In the genomic region with DNA sequence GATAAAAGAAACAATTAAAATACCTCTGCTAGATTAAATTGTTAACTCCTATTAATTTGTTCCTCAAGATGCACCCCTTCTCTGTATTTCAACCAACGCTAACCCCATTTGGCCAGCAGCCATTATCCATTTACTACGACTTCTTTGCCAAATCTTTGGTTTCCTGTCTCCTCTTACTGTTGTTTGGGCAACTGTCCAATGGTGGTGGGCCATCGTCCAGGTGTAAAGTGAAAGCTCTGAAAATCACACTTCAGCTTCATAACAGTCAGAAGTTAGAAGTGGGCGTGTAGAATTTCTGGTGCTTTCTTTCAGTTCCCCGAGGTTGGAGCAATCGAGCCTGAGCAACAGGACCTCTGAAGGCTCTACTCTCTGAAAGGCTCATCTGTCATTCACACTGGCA, we compare ENCODE assay signal across 20 mouse cellular contexts.
A peak's percentile ranks its signal among the peaks of the same experiment; 100 is the strongest.
DNase-seq lines count a peak whose midpoint lies in the region; ATAC-seq and TF ChIP-seq lines count a peak whose summit lies in the region.
"Had no signal": no experiment of that assay in that cellular context is flagged by ENCODE, and none has a peak within 500 bp of the region (broad histone marks: within the 10 kb centered on the region; RNA-seq: fewer than 3 reads in every experiment).

No protein-coding gene starts in this region.

- TF ChIP-seq EP300 in CH12.LX (IDR thresholded peaks at IDR 0.05; ENCODE audit: low read length), result no peak

- ATAC-seq in kidney, embryonic 15.5 days (replicated peaks; ENCODE audit: low FRiP score), result no peak
- ATAC-seq: CD4-positive, CD25-positive, alpha-beta regulatory T cell, adult 4 months; hindbrain, embryonic 16.5 days; midbrain, embryonic 15.5 days; Patski had no signal

- dilution Hi-C loops in CH12.LX (cut with MboI; ENCODE audit: extremely low pct_ligation_motif_present, extremely low pct_unique_long_range_greater_than_20kb, low sequenced_read_pairs), result no loop called here

- 49% methylated on average over 6 of the region's 6 CpGs for WGBS in kidney, embryonic 15.5 days

- no peak overlapping the region for H3K4me3 ChIP-seq in kidney, embryonic 15.5 days (replicated peaks)
- no peak overlapping the region for H3K4me3 ChIP-seq in CH12.LX (replicated peaks in 1 of 3; ENCODE audit: low read depth in 2 of 3, low read length in 2 of 3, poor library complexity in 1 of 3)
- H3K4me3 ChIP-seq: forebrain, embryonic 10.5 days; gastrocnemius, adult 2 months; heart, embryonic 15.5 days; midbrain, embryonic 15.5 days; neural tube, embryonic 13.5 days had no signal

- TF ChIP-seq CTCF in CH12.LX (conservative IDR thresholded peaks at IDR 0.05 in 1 of 2, IDR thresholded peaks at IDR 0.05 in 1 of 2; ENCODE audit: low read depth in 2 of 2, low read length in 2 of 2), result no peak

- H3K4me2 ChIP-seq in kidney, embryonic 15.5 days, result no peak overlapping the region
- H3K4me2 ChIP-seq in CH12.LX (ENCODE audit: insufficient read depth, low read depth, poor library complexity, severe bottlenecking), result peak overlapping the region; percentile 47
- H3K4me2 ChIP-seq: heart, embryonic 15.5 days; liver, embryonic 11.5 days; midbrain, embryonic 15.5 days; neural tube, embryonic 13.5 days had no signal

- H3K79me2 ChIP-seq in CH12.LX (replicated peaks; ENCODE audit: control insufficient read depth, extremely low read depth, insufficient read depth, poor library complexity, severe bottlenecking), result no peaks in the 10 kb centered on the region

- no peak overlapping the region for H3K9ac ChIP-seq in kidney, embryonic 15.5 days
- H3K9ac ChIP-seq in CH12.LX (ENCODE audit: insufficient read depth, low read depth), result no peak overlapping the region
- H3K9ac ChIP-seq: heart, embryonic 15.5 days; midbrain, embryonic 15.5 days; neural tube, embryonic 13.5 days had no signal

- no peaks in the 10 kb centered on the region for H3K9me3 ChIP-seq in kidney, embryonic 15.5 days (replicated peaks)
- no peaks in the 10 kb centered on the region for H3K9me3 ChIP-seq in CH12.LX (replicated peaks; ENCODE audit: low read length)
- H3K9me3 ChIP-seq: forebrain, embryonic 10.5 days; heart, embryonic 15.5 days; midbrain, embryonic 15.5 days; neural tube, embryonic 13.5 days had no signal

- peak; percentile 5 for DNase-seq in gastrocnemius, postnatal 14 days
- DNase-seq in gastrocnemius, postnatal 25 days, result no peak
- DNase-seq in kidney, postnatal 36 days, result peak; percentile 1 to 24
- DNase-seq in CH12.LX (ENCODE audit: extremely low read depth), result no peak
- DNase-seq in fibroblast of lung, adult 2 months (ENCODE audit: low read depth), result peak; percentile 6
- DNase-seq in adrenal gland, adult 18-20 months (ENCODE audit: low spot score in 2 of 2), result no peak
- DNase-seq in frontal cortex, adult 2 months (ENCODE audit: extremely low spot score in 1 of 2, low spot score in 1 of 2), result no peak
- DNase-seq: cerebellum, adult 9-10 months; gastrocnemius, adult 2 months; thymus, adult 2 months had no signal

- in situ Hi-C loops in CH12.LX (cut with MboI; ENCODE audit: low pct_ligation_motif_present, low pct_unique_long_range_greater_than_20kb, low sequenced_read_pairs), result no loop called here

- TF ChIP-seq RAD21 in CH12.LX (IDR thresholded peaks at IDR 0.05; ENCODE audit: low read depth, low read length), result no peak

- no peak overlapping the region for H3K27ac ChIP-seq in kidney, embryonic 15.5 days
- no peak overlapping the region for H3K27ac ChIP-seq in CH12.LX (ENCODE audit: insufficient read depth, low read depth)
- H3K27ac ChIP-seq: forebrain, embryonic 10.5 days; gastrocnemius, adult 2 months; heart, embryonic 15.5 days; macrophage; midbrain, embryonic 15.5 days; neural tube, embryonic 13.5 days had no signal

- no peaks in the 10 kb centered on the region for H3K36me3 ChIP-seq in kidney, embryonic 15.5 days
- no peaks in the 10 kb centered on the region for H3K36me3 ChIP-seq in CH12.LX (replicated peaks in 1 of 2; ENCODE audit: control insufficient read depth in 1 of 2, insufficient read depth in 1 of 2, low read length in 1 of 2)
- H3K36me3 ChIP-seq: forebrain, embryonic 10.5 days; heart, embryonic 15.5 days; midbrain, embryonic 15.5 days; neural tube, embryonic 13.5 days had no signal

- H3K4me1 ChIP-seq in kidney, embryonic 15.5 days, result no peaks in the 10 kb centered on the region
- no peaks in the 10 kb centered on the region for H3K4me1 ChIP-seq in CH12.LX (ENCODE audit: control insufficient read depth in 1 of 2, insufficient read depth in 2 of 2)
- H3K4me1 ChIP-seq: forebrain, embryonic 10.5 days; heart, embryonic 15.5 days; midbrain, embryonic 15.5 days; neural tube, embryonic 13.5 days had no signal

- intact Hi-C loops in gastrocnemius, postnatal 14 days (cut with DNase I; ENCODE audit: low total_unique reads), result no loop called here

- TF ChIP-seq POLR2A in CH12.LX (IDR thresholded peaks at IDR 0.05; ENCODE audit: low read depth, low read length), result no peak

- H3K27me3 ChIP-seq in kidney, embryonic 15.5 days, result no peaks in the 10 kb centered on the region
- no peaks in the 10 kb centered on the region for H3K27me3 ChIP-seq in CH12.LX (replicated peaks)
- H3K27me3 ChIP-seq: heart, embryonic 15.5 days; midbrain, embryonic 15.5 days; neural tube, embryonic 13.5 days; Patski had no signal

TF ChIP-seq in CH12.LX, 34 proteins besides CTCF, POLR2A, EP300 and RAD21:
- no peak for TF ChIP-seq PAX5 (IDR thresholded peaks at IDR 0.05; ENCODE audit: low read length)
- TF ChIP-seq POLR2AphosphoS2 (IDR thresholded peaks at IDR 0.05; ENCODE audit: low read depth, low read length), result no peak
- TF ChIP-seq NRF1 (IDR thresholded peaks at IDR 0.05; ENCODE audit: low read depth, low read length), result no peak
- no peak for TF ChIP-seq SIN3A (IDR thresholded peaks at IDR 0.05; ENCODE audit: low read length)
- TF ChIP-seq CHD1 (IDR thresholded peaks at IDR 0.05; ENCODE audit: low read depth, low read length), result no peak
- no peak for TF ChIP-seq ZNF384 (IDR thresholded peaks at IDR 0.05; ENCODE audit: low read depth, low read length)
- no peak for TF ChIP-seq USF2 (conservative IDR thresholded peaks at IDR 0.05; ENCODE audit: low read depth, low read length)
- TF ChIP-seq TBP (conservative IDR thresholded peaks at IDR 0.05; ENCODE audit: low read depth, low read length), result no peak
- TF ChIP-seq RCOR1 (conservative IDR thresholded peaks at IDR 0.05; ENCODE audit: low read depth, low read length), result no peak
- no peak for TF ChIP-seq USF1 (IDR thresholded peaks at IDR 0.05; ENCODE audit: low read depth, low read length)
- no peak for TF ChIP-seq MYC (IDR thresholded peaks at IDR 0.05; ENCODE audit: low read depth, low read length)
- no peak for TF ChIP-seq UBTF (IDR thresholded peaks at IDR 0.05; ENCODE audit: low read depth, low read length)
- TF ChIP-seq ZC3H11A (IDR thresholded peaks at IDR 0.05; ENCODE audit: low read depth, low read length), result no peak
- TF ChIP-seq SMC3 (IDR thresholded peaks at IDR 0.05; ENCODE audit: low read depth, low read length), result no peak
- TF ChIP-seq MEF2A (IDR thresholded peaks at IDR 0.05; ENCODE audit: borderline replicate concordance, low read depth, low read length), result no peak
- no peak for TF ChIP-seq GABPA (IDR thresholded peaks at IDR 0.05; ENCODE audit: insufficient replicate concordance, low read depth, low read length)

Comparison
In these comparisons a context has a peak if more than half of its experiments do, and no peak if none do; other contexts are left out.
1. DNase-seq: peak in gastrocnemius, postnatal 14 days (single experiment), kidney, postnatal 36 days (2 of 2) and fibroblast of lung, adult 2 months (single experiment); none in gastrocnemius, postnatal 25 days (single experiment), CH12.LX (single experiment), adrenal gland, adult 18-20 months (0 of 2) and frontal cortex, adult 2 months (0 of 2).